Mouse (Mus musculus) myocyte (in vitro differentiated cells): ENCODE measurements around the gene Grik4.

Source experiments
- E2F4 ChIP-seq: IDR thresholded peaks from one replicate; pipeline ENCODE4 v1.6.1; 2011; ENCODE audit warnings: mild to moderate bottlenecking, control low read depth, moderate library complexity; ENCODE audit not compliant: insufficient read depth
- MAX ChIP-seq: IDR thresholded peaks from one replicate; pipeline ENCODE4 v1.6.1; 2011; ENCODE audit warnings: low read depth, mild to moderate bottlenecking, control low read depth
- POLR2A ChIP-seq: IDR thresholded peaks from one replicate; pipeline ENCODE4 v1.6.1; 2011; ENCODE audit warnings: low read depth, mild to moderate bottlenecking, control low read depth, moderate library complexity; ENCODE audit not compliant: insufficient read length
- POLR2AphosphoS2 ChIP-seq: IDR thresholded peaks from one replicate; pipeline ENCODE4 v1.6.1; 2011; ENCODE audit warnings: low read depth, control low read depth; ENCODE audit not compliant: insufficient read length
- SRF ChIP-seq: IDR thresholded peaks from one replicate; pipeline ENCODE4 v1.6.1; 2011; ENCODE audit warnings: low read depth; ENCODE audit not compliant: control insufficient read depth, insufficient read length
- TCF12 ChIP-seq: IDR thresholded peaks from one replicate; pipeline ENCODE4 v1.6.1; 2011; ENCODE audit warnings: mild to moderate bottlenecking, control low read depth; ENCODE audit not compliant: poor library complexity, insufficient read depth, severe bottlenecking
- USF1 ChIP-seq: IDR thresholded peaks from one replicate; pipeline ENCODE4 v1.6.1; 2011; ENCODE audit warnings: low read depth, mild to moderate bottlenecking, control low read depth, moderate library complexity

DNA sequence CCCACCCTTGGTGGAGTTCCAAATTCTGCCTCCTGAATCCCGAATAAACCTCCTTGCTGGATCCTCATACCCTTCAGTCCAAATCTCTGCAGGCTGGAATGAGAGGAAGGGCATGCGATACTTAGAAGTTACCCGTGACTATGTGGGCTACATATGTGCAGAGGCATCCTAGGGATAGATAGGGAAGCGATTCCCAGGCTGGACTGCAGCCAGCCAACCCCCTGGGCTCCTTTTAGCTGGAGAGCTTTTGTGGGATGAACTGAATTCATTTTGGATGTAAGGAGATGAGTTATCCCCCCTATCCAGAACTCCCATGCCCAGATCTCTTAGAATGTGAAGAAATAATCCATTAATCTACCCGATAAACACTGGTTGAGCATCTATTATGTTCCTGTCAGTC is 299.1 kb downstream of the Grik4 start:
- TF ChIP-seq POLR2A = no peak
- TF ChIP-seq E2F4 = no peak
- no peak for TF ChIP-seq POLR2AphosphoS2
- TF ChIP-seq TCF12 = no peak
- no peak for TF ChIP-seq SRF
- TF ChIP-seq USF1 = no peak
- TF ChIP-seq MAX = no peak
